Mouse (Mus musculus) kidney, embryonic 15.5 days (tissue): Measurements from ENCODE around the gene Grik5. TPM values are rescaled to one million over a fixed set of nuclear protein-coding genes. Genes with fewer than 3 reads are reported as not detected.

Source experiments
- ATAC-seq: fragments of 200-750 bp; cut with Nextera tagmentation; replicated peaks from 2 replicates; pipeline ENCODE4 v1.8.0; 2017; ENCODE audit warnings: moderate TSS enrichment; ENCODE audit not compliant: low FRiP score
- H3K27ac ChIP-seq: fragments of 300-500 bp; sonication (generic); 2 replicates; pipeline ENCODE4 v1.5.1; 2015; ENCODE audit warnings: mild to moderate bottlenecking, inconsistent platforms
- H3K27me3 ChIP-seq: fragments of 300-500 bp; sonication (generic); 2 replicates; pipeline ENCODE4 v1.6.1; 2015; ENCODE audit warnings: inconsistent platforms
- H3K36me3 ChIP-seq: fragments of 300-500 bp; sonication (generic); 2 replicates; pipeline ENCODE4 v1.6.1; 2015; ENCODE audit warnings: inconsistent platforms
- H3K4me1 ChIP-seq: fragments of 300-500 bp; sonication (generic); 2 replicates; pipeline ENCODE4 v1.6.1; 2015; ENCODE audit warnings: inconsistent platforms
- H3K4me2 ChIP-seq: fragments of 300-500 bp; sonication (generic); 2 replicates; pipeline ENCODE4 v1.6.1; 2015; ENCODE audit warnings: moderate library complexity, mild to moderate bottlenecking, inconsistent platforms
- H3K4me3 ChIP-seq: fragments of 300-500 bp; sonication (generic); replicated peaks from 2 replicates; pipeline ENCODE4 v1.5.1; 2015; ENCODE audit warnings: mild to moderate bottlenecking, inconsistent platforms
- H3K9ac ChIP-seq: fragments of 300-500 bp; sonication (generic); 2 replicates; pipeline ENCODE4 v1.6.1; 2015; ENCODE audit warnings: mild to moderate bottlenecking, inconsistent platforms
- H3K9me3 ChIP-seq: fragments of 300-500 bp; sonication (generic); replicated peaks from 2 replicates; pipeline ENCODE4 v1.6.1; 2016; ENCODE audit warnings: inconsistent platforms
- WGBS: fragments of 180-500 bp; shearing (Covaris S2); methylation state at CpG from one replicate; pipeline ENCODE4 v1.1.7; 2015; ENCODE audit warnings: mixed read lengths; 5-methylcytosine and 5-hydroxymethylcytosine counted together
- polyA plus RNA-seq: library from polyadenylated mRNA; unstranded; fragments of >200 nt; fragmentation: Nextera tagmentation; extraction: Ambion mirVana; gene quantifications from 2 replicates; pipeline ENCODE4 v1.2.1, GENCODE M21; 2015

Gene Grik5
- polyA plus RNA-seq, 1 experiment from 2014 or later: 7.0 TPM

GRCm38 (mm10) chr7:25003291-25003690 lies 68.9 kb downstream of the Grik5 start:
- no peak for ATAC-seq
- no peak overlapping the region for H3K4me3 ChIP-seq
- H3K4me1 ChIP-seq: peaks cover 8% of the 10 kb centered on the region
- no peak overlapping the region for H3K27ac ChIP-seq
- no peaks in the 10 kb centered on the region for H3K36me3 ChIP-seq
- no peak overlapping the region for H3K4me2 ChIP-seq
- H3K9me3 ChIP-seq: no peaks in the 10 kb centered on the region
- WGBS: 42% methylated on average over 11 of the region's 11 CpGs
- H3K9ac ChIP-seq: no peak overlapping the region
- peaks cover 49% of the 10 kb centered on the region for H3K27me3 ChIP-seq

DNA sequence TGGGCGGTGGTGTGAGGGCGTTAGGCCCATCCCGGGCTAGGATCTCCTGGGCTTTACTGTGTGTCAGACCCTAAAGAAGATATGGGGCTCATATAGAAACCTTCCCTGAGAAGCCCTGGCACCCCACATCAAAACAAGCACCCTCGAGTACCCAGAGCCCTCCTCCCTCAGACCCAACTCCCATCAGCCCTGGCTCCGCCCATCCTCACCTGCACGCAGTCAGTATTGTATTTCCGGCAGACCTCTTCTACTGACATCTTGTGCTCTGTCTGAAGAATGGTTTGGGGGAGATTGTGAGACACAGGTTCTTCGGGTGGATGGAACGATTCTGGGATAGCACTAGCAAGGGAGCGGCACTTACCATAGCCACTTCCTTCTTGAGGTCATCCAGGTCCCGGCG lies 71.4 kb downstream of the Grik5 start:
- peaks cover 23% of the 10 kb centered on the region for H3K27me3 ChIP-seq
- H3K4me3 ChIP-seq: no peak overlapping the region
- no peaks in the 10 kb centered on the region for H3K9me3 ChIP-seq
- 69% methylated on average over 12 of the region's 12 CpGs for WGBS
- no peak overlapping the region for H3K27ac ChIP-seq
- ATAC-seq: no peak
- no peak overlapping the region for H3K9ac ChIP-seq
- H3K4me2 ChIP-seq: no peak overlapping the region
- no peaks in the 10 kb centered on the region for H3K36me3 ChIP-seq
- peaks cover 7% of the 10 kb centered on the region for H3K4me1 ChIP-seq

GRCm38 (mm10) chr7:25000211-25000610 lies 71.9 kb downstream of the Grik5 start:
- ATAC-seq: no peak
- H3K36me3 ChIP-seq: no peaks in the 10 kb centered on the region
- no peak overlapping the region for H3K4me2 ChIP-seq
- H3K27me3 ChIP-seq: peaks cover 18% of the 10 kb centered on the region
- WGBS: 64% methylated on average over 7 of the region's 7 CpGs
- H3K4me1 ChIP-seq: peaks cover 2% of the 10 kb centered on the region
- H3K4me3 ChIP-seq: no peak overlapping the region
- H3K27ac ChIP-seq: no peak overlapping the region
- no peaks in the 10 kb centered on the region for H3K9me3 ChIP-seq
- no peak overlapping the region for H3K9ac ChIP-seq

DNA sequence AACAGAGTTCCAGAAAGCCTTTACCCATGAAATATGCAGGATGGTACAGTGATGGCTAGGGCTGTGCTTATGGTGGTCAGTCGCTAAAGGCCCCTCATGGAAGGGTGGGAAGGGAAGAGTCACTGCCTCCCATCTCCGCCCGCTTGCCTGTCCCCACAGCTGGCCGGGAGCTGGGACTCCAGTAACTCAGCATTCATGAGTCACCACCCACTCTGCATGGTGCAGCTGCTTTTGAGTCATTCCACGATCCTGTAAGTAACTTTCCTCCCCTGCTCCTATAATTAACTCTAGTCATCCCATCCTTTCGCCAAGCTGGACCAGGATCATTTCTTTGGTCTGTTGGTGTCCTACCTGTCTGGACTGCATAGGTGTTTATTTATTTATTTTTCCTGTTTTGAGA lies 79.1 kb downstream of the Grik5 start:
- ATAC-seq: no peak

GRCm38 (mm10) chr7:24990478-24990877 lies 81.7 kb downstream of the Grik5 start:
- Histone ChIP-seq H3K9ac (no peak overlapping the region), H3K4me1 (no peaks in the 10 kb centered on the region), H3K36me3 (no peaks in the 10 kb centered on the region), H3K4me2 (no peak overlapping the region), H3K27me3 (no peaks in the 10 kb centered on the region), H3K9me3 (no peaks in the 10 kb centered on the region), H3K4me3 (no peak overlapping the region), H3K27ac (no peak overlapping the region)
- WGBS: 83% methylated on average over 8 of the region's 8 CpGs
- no peak for ATAC-seq

More for the DNA sequence above, 79.1 kb downstream of the Grik5 start:
- no peaks in the 10 kb centered on the region for H3K36me3 ChIP-seq
- no peak overlapping the region for H3K4me3 ChIP-seq
- H3K9me3 ChIP-seq: no peaks in the 10 kb centered on the region
- no peak overlapping the region for H3K4me2 ChIP-seq
- no peaks in the 10 kb centered on the region for H3K4me1 ChIP-seq
- H3K27me3 ChIP-seq: no peaks in the 10 kb centered on the region
- H3K27ac ChIP-seq: no peak overlapping the region
- no peak overlapping the region for H3K9ac ChIP-seq
- WGBS: 67% methylated on average over 6 of the region's 6 CpGs

GRCm38 (mm10) chr7:24987941-24988340 lies 84.2 kb downstream of the Grik5 start:
- H3K4me1 ChIP-seq: no peaks in the 10 kb centered on the region
- no peak overlapping the region for H3K9ac ChIP-seq
- H3K4me3 ChIP-seq: no peak overlapping the region
- no peaks in the 10 kb centered on the region for H3K36me3 ChIP-seq
- no peak overlapping the region for H3K27ac ChIP-seq
- no peaks in the 10 kb centered on the region for H3K9me3 ChIP-seq
- no peaks in the 10 kb centered on the region for H3K27me3 ChIP-seq
- no peak overlapping the region for H3K4me2 ChIP-seq
- no peak for ATAC-seq
- WGBS: 83% methylated on average over 14 of the region's 14 CpGs

- H3K9me3 ChIP-seq: no peaks in the 10 kb centered on the region
- no peak overlapping the region for H3K4me3 ChIP-seq
- no peak for ATAC-seq
- H3K4me1 ChIP-seq: no peaks in the 10 kb centered on the region
- H3K27me3 ChIP-seq: no peaks in the 10 kb centered on the region
- no peak overlapping the region for H3K27ac ChIP-seq
- H3K9ac ChIP-seq: no peak overlapping the region
- H3K36me3 ChIP-seq: no peaks in the 10 kb centered on the region
- WGBS: 75% methylated on average over 5 of the region's 5 CpGs
- H3K4me2 ChIP-seq: no peak overlapping the region
Measured at GRCm38 (mm10) chr7:24985799-24986198, 86.3 kb downstream of the Grik5 start.

GRCm38 (mm10) chr7:24984307-24984706 lies 87.8 kb downstream of the Grik5 start:
- H3K27ac ChIP-seq: no peak overlapping the region
- no peaks in the 10 kb centered on the region for H3K36me3 ChIP-seq
- no peak overlapping the region for H3K4me3 ChIP-seq
- no peaks in the 10 kb centered on the region for H3K4me1 ChIP-seq
- H3K27me3 ChIP-seq: no peaks in the 10 kb centered on the region
- H3K4me2 ChIP-seq: no peak overlapping the region
- ATAC-seq: no peak
- WGBS: 96% methylated on average over 2 of the region's 2 CpGs
- H3K9ac ChIP-seq: no peak overlapping the region
- no peaks in the 10 kb centered on the region for H3K9me3 ChIP-seq

DNA sequence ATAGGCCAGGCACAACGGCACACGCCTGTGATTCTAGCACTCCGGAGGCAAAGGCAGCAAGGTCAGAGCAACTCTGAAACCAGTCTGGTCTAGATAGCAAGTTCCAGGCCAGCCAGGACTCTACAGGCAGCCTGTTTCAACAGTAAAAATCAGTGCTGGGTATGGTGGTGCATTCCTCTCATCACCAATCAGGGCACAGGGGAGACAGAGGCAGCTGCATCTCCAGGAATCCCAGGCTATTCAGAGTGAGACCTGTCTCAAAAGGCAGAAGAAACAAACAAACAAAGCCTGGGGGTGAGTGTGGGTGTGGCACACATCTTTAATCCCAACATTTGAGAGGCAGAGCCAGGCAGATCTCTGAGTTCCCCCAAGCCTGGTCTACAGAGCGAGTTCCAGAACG lies 88.8 kb downstream of the Grik5 start:
- 80% methylated on average over 5 of the region's 5 CpGs for WGBS
- no peak overlapping the region for H3K27ac ChIP-seq
- no peak for ATAC-seq

GRCm38 (mm10) chr7:24980439-24980838 lies 91.7 kb downstream of the Grik5 start:
- Histone ChIP-seq H3K27me3 (no peaks in the 10 kb centered on the region), H3K9ac (no peak overlapping the region), H3K4me2 (no peak overlapping the region), H3K4me3 (no peak overlapping the region), H3K4me1 (no peaks in the 10 kb centered on the region), H3K27ac (no peak overlapping the region), H3K36me3 (no peaks in the 10 kb centered on the region), H3K9me3 (no peaks in the 10 kb centered on the region)
- WGBS: 84% methylated on average over 7 of the region's 7 CpGs
- ATAC-seq: no peak

More for the DNA sequence above, 88.8 kb downstream of the Grik5 start:
- Histone ChIP-seq H3K4me1 (no peaks in the 10 kb centered on the region), H3K27me3 (no peaks in the 10 kb centered on the region), H3K36me3 (no peaks in the 10 kb centered on the region), H3K9ac (no peak overlapping the region), H3K9me3 (no peaks in the 10 kb centered on the region), H3K4me2 (no peak overlapping the region), H3K4me3 (no peak overlapping the region)

GRCm38 (mm10) chr7:24978781-24979180 lies 93.4 kb downstream of the Grik5 start:
- no peak overlapping the region for H3K9ac ChIP-seq
- no peak overlapping the region for H3K4me3 ChIP-seq
- H3K4me2 ChIP-seq: no peak overlapping the region
- 77% methylated on average over 7 of the region's 7 CpGs for WGBS
- H3K27ac ChIP-seq: no peak overlapping the region
- H3K4me1 ChIP-seq: no peaks in the 10 kb centered on the region
- no peaks in the 10 kb centered on the region for H3K9me3 ChIP-seq
- H3K27me3 ChIP-seq: no peaks in the 10 kb centered on the region
- ATAC-seq: no peak
- no peaks in the 10 kb centered on the region for H3K36me3 ChIP-seq

DNA sequence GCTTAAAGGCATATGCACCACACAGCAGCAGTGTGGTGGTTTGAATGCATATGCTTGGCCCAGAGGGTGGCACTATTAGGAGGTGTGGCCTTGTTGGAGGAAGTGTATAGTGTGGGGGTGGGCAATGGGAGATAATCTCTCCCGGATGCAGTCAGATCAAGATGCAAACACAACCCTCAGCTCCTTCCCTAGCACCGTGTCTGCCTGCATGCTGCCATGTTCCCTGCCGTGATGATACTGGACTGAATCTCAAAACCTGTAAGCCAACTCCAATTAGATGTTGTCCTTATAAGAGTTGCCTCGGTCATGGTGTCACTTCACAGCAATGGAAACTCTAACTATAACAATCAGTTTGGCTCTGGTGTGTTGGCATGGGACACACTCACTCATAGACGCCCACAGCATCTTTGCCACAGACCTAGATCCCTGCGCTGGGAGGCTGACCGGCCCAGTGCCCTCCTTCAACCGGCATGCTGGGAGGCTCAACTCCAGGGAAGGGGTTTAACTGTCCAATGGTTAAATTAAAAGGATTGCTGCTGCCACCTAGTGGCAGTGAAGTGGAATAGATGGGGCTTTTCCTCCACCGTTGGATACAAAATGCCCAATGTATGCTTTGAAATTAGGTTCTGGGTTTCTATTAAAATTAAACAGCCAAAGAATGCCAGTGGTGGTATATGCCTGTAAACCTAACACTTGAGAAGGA lies 97.1 kb downstream of the Grik5 start:
- Histone ChIP-seq H3K4me3 (no peak overlapping the region), H3K4me1 (peaks cover 5% of the 10 kb centered on the region), H3K9me3 (no peaks in the 10 kb centered on the region), H3K27ac (no peak overlapping the region), H3K36me3 (0 out of 2 replicates have a peak, but pooled peaks cover under 1% of the 10 kb centered on the region), H3K27me3 (no peaks in the 10 kb centered on the region), H3K4me2 (no peak overlapping the region), H3K9ac (no peak overlapping the region)
- 35% methylated on average over 9 of the region's 9 CpGs for WGBS
- no peak for ATAC-seq

GRCm38 (mm10) chr7:24973902-24974301 lies 98.2 kb downstream of the Grik5 start:
- H3K27ac ChIP-seq: no peak overlapping the region

More at GRCm38 (mm10) chr7:24973902-24974301, 98.2 kb downstream of the Grik5 start:
- Histone ChIP-seq H3K9me3 (no peaks in the 10 kb centered on the region), H3K36me3 (peaks cover 9% of the 10 kb centered on the region), H3K4me1 (peaks cover 5% of the 10 kb centered on the region), H3K4me3 (no peak overlapping the region), H3K9ac (no peak overlapping the region), H3K4me2 (no peak overlapping the region), H3K27me3 (no peaks in the 10 kb centered on the region)
- 54% methylated on average over 5 of the region's 5 CpGs for WGBS
- no peak for ATAC-seq
